Mouse (Mus musculus) skeletal muscle tissue, postnatal 0 days (tissue): ENCODE measurements around the gene Spsb2. TPM values are rescaled to one million over a fixed set of nuclear protein-coding genes. Genes with fewer than 3 reads are reported as not detected.

Experiments
- polyA plus RNA-seq: library from polyadenylated mRNA; unstranded; fragments of >200 nt; fragmentation: Nextera tagmentation; extraction: Ambion mirVana; gene quantifications from 2 replicates; pipeline ENCODE4 v1.2.1, GENCODE M21; 2015

Spsb2 gene
- 18.9 and 21.0 TPM in 2 replicates for polyA plus RNA-seq

DNA sequence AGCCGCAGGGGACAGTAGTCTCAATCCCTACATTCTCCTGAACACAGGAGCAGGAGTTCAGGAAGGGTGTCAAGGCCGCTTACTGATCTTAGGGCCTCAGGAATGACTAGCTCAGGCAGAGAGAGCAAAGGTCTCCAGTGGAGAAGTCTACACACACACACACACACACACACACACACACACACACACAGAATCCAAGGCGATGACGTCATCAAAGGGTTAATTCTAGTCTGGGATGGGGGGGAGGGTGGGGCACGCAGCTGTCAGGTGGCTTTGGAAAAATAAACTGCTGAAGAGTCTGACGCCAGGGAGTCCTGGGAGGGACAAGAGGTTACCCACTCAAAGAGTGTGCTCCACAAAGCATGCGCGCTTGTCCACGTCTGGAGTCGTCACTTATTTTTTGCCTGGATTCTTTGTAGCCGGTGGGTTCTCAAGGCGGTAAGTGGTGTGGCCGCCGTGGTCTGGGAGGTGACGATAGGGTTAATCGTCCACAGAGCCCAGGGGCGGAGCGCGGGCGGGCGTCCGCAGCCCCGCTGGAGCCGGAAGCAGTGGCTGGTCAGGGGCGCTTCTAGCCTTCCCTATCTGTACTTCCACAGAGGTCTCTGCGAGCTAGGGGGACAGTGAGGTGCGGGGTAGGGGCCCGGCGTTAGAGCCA, at the start of gene Spsb2:
TSS of gene Spsb2 (plus strand) at position 304 of the 655 bp plus-strand sequence.

DNA sequence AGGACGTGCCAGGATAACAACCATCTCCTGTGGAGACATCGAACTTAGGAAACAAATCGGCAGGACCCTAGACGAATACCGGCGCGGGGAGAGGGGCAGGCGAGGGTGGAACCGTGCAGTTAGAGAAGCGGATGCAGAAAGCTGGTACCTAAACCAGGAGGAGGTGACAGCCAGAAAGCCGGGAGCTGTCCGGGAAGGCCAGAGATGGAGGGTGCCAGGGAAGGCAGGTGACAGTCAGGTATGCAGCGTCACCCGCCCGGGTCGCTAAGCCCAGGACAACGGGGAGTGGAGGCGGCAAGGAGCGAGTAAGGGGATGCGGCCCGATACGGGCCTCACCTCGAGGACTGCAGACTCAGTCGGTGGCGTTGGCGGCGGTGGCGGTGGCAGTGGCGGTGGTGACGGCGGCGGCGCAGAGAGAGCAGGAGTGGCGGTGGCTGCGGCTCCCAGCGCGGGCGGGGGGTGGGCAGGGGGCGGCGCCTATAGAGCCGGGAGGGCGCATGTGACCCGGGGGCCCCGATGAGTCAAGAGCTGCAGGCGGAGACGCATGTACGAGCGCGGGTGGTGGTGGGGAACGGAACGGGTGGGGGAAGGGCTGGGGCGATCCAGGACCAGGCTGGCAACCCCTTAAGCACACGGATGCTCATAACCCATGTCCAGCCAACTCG, 39.2 kb upstream of the Spsb2 start, which contains the start of gene Eno2:
TSS of gene Eno2 (minus strand) at position 573 of the 665 bp plus-strand sequence.

DNA sequence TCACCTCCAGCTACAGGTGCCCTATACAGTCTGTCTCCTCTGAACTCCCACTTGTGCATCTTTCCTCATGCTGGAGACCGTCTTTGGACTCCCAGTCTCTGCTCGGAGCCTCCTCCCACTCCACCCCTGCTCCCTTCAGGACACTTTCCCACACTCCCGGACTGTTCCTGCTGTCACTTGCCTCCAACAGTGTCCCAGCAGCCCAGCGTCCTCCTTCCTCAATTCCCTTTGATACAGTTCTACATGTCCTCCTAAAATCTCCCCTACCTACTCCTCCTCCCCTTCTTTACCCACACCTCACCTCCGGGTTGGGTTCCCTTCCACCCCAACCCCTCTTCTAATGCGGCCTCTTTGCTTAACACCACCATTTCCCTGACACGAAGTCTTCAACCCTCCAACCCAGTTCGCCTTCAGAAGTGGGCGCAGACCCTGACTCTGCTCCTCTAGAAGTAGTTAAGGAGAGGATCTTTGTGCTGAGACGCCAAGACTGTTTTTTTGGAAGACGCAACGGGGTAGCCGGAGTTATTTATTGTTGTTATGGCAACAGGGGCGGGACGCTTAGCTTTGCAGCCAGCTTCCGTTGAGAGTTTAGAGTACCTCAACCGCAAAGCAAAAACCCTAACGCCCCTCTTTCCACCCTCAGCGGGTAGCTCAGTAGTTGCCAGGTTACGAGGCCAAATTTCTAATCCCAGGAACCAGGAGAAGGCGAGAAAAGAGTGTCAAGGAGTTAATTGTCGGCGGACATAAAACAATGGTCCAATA, 29.1 kb upstream of the Spsb2 start, which contains the start of gene Lrrc23:
TSS of gene Lrrc23 (minus strand) at position 506 of the 762 bp plus-strand sequence.

DNA sequence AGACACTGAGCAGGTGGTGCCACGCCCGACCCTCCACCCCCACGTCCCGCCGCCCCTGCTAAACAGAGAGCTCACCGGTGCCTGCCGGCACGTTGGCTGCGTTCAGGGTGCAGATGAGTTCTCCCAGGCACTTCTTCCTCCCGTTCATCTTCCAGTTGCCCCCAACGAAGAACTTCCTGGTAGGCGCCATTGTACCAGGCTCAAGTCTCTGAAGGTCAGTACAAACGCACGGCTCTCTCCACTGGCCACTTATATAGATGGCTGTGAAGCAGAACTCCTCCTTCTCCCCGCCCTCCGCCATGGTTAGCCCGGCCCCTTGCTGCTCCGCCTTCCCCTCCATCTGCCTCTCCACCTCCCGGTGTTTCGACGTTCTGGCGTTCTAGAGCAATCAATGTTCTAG, 5.5 kb downstream of the Spsb2 start, which contains the start of gene Tpi1:
TSS of gene Tpi1 (minus strand) at position 364 of the 400 bp plus-strand sequence.

DNA sequence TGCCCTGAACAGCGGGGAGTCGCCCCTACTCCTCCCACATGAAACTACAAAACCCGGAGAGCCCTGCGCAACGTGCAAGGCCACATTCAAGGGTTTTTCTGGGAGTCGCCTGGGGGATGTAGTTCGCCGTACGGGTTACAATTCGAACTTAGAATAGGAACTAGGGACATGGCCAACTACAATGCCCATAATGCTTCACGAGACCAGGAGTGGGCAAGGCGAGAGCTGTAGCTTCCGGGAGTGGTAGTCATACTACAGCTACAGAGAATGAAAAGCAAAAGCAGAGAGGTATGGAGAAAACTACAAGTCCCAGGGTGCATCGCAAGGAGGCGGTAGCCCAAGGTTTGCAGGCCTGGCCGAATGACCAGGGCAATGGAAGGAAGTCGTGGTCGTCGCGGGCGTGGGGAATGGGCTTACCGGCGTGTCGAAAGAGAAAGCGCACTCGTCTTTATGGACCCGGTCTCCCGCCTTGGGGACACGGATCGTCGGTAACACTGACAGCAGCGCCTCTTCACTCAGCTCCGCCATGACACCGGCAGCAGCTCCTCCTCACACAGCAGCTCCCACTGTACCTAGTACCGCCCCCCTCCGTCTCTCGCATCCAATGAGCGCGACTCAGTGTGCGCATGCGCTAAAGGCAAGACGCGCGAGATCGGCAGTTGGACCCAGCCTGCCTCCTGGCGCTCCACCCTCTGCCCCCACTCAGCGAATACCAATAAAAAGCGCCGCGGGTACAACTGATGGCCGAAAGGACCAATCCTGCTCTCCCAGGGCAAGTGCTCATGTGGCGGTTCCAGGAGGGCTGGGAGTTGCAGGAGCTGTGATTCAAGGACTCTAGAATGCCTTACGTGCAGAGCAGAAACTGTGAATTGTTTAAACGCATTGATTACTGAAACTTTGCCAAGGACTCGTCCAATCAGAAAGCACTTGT, 20.7 kb downstream of the Spsb2 start, which contains the start of the genes Usp5 and Cdca3:
TSS of gene Usp5 (minus strand) at position 617 of the 931 bp plus-strand sequence.
TSS of gene Cdca3 (plus strand) at position 680 of the 931 bp plus-strand sequence.

DNA sequence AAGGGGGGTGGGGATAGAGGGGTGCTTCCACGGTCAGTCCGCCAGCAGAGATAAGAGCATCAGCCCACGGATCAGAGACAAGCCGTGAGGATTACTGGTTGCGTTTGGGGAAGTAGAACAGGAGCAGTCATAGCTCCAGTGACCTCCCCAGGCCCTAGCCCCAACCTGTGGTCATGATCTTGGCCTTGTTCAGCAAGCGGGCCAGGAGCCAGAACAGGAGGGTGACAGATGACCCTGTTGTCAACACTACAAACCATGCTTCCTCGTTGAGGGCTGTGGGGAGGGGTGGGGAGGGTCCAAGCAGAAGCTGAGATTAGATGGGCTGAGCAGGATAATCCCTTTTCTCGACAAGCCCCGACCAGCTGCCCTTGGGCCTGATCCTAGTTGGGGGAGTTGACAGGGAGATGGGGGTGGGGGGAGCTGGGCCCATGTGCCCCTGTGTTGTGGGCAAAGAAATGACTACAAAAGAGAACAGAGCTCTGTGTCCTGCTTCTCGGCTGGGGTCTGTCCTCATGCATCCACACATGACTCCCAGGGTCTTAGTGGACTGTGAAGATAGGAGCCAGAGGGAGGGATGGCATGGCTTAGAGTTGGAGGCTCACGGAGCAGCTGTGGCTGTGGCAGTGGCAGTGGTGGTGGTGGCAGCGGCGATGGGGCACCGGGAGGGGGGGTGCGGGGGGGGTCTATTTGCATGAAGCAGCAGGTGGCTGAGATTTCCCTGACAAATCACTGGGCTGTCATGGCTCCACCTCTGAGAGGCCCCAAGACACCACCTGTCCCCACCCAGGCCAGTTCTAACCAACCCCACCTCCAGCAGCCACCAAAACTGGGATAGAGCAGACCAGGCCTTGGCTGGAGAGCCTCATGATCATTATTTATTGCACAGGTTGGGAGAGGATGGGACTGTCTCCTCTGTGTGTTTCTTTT, 32.0 kb downstream of the Spsb2 start, which contains the start of gene Gnb3:
TSS of gene Gnb3 (minus strand) at position 35 of the 927 bp plus-strand sequence.

DNA sequence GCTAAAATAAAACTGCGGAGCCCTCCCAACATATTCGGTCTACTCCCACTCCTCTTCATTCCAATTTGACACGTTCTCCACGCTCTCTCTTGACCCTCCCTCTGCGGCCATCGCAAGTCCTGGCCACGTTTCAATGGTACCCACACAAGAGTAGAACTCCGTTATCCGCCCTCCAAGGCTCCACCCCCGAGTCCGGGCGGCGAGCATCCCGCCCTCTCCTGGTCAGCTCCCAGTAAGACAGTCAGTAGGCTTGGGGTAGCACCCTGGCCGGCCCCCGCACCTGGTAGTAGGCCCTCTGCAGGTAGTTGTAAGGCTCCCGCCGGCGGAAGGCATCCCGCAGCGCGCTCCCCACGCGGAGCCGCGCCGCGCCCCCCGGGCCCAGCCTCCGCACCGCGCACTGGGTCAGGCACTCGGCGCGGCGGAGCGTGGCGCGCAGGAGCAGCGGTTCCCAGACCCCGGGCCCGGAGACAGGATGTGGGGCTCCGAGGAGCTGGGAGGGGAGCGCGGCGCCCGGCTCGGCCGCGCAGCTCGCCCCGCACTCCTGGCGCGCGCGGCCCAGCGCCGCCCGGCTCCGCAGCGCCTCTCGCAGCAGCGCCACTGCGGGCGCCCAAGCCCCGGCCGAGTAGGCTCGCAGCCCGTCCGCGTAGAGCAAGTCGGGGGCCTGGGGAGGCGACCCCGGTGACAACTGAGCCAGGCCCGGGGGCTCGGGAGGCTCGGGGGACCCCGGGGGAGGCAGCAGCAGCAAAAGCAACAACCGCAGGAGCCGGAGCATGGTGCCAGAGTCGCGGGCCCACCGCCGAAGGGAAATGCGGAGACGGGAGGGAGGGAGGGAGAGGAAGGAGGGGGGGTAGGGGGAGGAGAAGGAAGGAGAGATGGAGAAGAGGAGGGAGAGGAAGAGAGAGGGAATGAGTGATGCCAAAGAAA, 48.7 kb downstream of the Spsb2 start, which contains the start of gene P3h3:
TSS of gene P3h3 (minus strand) at position 837 of the 924 bp plus-strand sequence.

Other genes starting within 250 kb of the Spsb2 start
- not detected in 2 replicates for gene C1rb, start 238.4 kb upstream of the Spsb2 start, polyA plus RNA-seq
- 0.12 TPM in 1 of 2 replicates, not detected in the other for gene C1s2, start 172.6 kb upstream of the Spsb2 start, polyA plus RNA-seq
- gene Lpcat3, start 145.6 kb upstream of the Spsb2 start, polyA plus RNA-seq: 70.4 and 70.6 TPM in 2 replicates
- 114 and 121 TPM in 2 replicates for gene Emg1, start 96.5 kb upstream of the Spsb2 start, polyA plus RNA-seq
- 334 and 346 TPM in 2 replicates for gene Phb2, start 96.3 kb upstream of the Spsb2 start, polyA plus RNA-seq
- gene Ptpn6, start 69.9 kb upstream of the Spsb2 start, polyA plus RNA-seq: 6.7 and 11.0 TPM in 2 replicates
- 290 and 323 TPM in 2 replicates for gene Grcc10, start 67.3 kb upstream of the Spsb2 start, polyA plus RNA-seq
- gene Gm45234, start 52.6 kb upstream of the Spsb2 start, polyA plus RNA-seq: not detected in 2 replicates
- 6.9 TPM in 2 replicates for gene Atn1, start 52.1 kb upstream of the Spsb2 start, polyA plus RNA-seq
- gene Eno2, start 39.0 kb upstream of the Spsb2 start, polyA plus RNA-seq: 2.5 and 3.6 TPM in 2 replicates
- 0.21 TPM in 1 of 2 replicates, not detected in the other for gene Lrrc23, start 28.9 kb upstream of the Spsb2 start, polyA plus RNA-seq
- gene Tpi1, start 5.6 kb downstream of the Spsb2 start, polyA plus RNA-seq: 2,607 and 2,784 TPM in 2 replicates
- 54.6 and 59.3 TPM in 2 replicates for gene Usp5, start 20.8 kb downstream of the Spsb2 start, polyA plus RNA-seq
- gene Cdca3, start 20.9 kb downstream of the Spsb2 start, polyA plus RNA-seq: 38.3 and 39.3 TPM in 2 replicates
- 5.0 and 6.0 TPM in 2 replicates for gene Gnb3, start 31.6 kb downstream of the Spsb2 start, polyA plus RNA-seq
- 13.6 and 16.0 TPM in 2 replicates for gene P3h3, start 49.1 kb downstream of the Spsb2 start, polyA plus RNA-seq
- 0.35 and 0.68 TPM in 2 replicates for gene Gpr162, start 55.3 kb downstream of the Spsb2 start, polyA plus RNA-seq
- gene Cd4, start 79.6 kb downstream of the Spsb2 start, polyA plus RNA-seq: 0.40 and 0.52 TPM in 2 replicates
- 0.87 and 1.0 TPM in 2 replicates for gene Lag3, start 103.0 kb downstream of the Spsb2 start, polyA plus RNA-seq
- 182 and 227 TPM in 2 replicates for gene Ptms, start 111.4 kb downstream of the Spsb2 start, polyA plus RNA-seq
- gene Mlf2, start 122.7 kb downstream of the Spsb2 start, polyA plus RNA-seq: 275 and 312 TPM in 2 replicates
- 106 and 117 TPM in 2 replicates for gene Cops7a, start 156.9 kb downstream of the Spsb2 start, polyA plus RNA-seq
- gene Pianp, start 188.0 kb downstream of the Spsb2 start, polyA plus RNA-seq: 0.21 and 0.58 TPM in 2 replicates
- 5.5 and 7.5 TPM in 2 replicates for gene Zfp384, start 200.5 kb downstream of the Spsb2 start, polyA plus RNA-seq
- gene Ing4, start 231.1 kb downstream of the Spsb2 start, polyA plus RNA-seq: 56.2 and 64.5 TPM in 2 replicates
- gene Acrbp, start 241.0 kb downstream of the Spsb2 start, polyA plus RNA-seq: 2.7 and 3.3 TPM in 2 replicates